Mouse (Mus musculus) embryonic stem cell, embryonic (primary cell): Measurements from ENCODE around the gene Ptprr.

Experiments used
- CTCF ChIA-PET, 4 experiments: fragments of 300-600 bp in 2 of 4; fragments of 350-600 bp in 2 of 4; sonication (Branson Sonifier 250); formaldehyde crosslinking; loops; one replicate each; lab custom pipeline; 2022; ENCODE audit warnings: inconsistent platforms in 2 of 4; lab: Charles Lee
- POLR2A ChIA-PET, 4 experiments: fragments of 300-600 bp in 2 of 4; fragments of 350-600 bp in 2 of 4; sonication (Branson Sonifier 250); formaldehyde crosslinking; loops; one replicate each; lab custom pipeline; 2022; ENCODE audit warnings: antibody characterized with exemption in 4 of 4, inconsistent platforms in 1 of 4; lab: Charles Lee

Gene Ptprr

DNA sequence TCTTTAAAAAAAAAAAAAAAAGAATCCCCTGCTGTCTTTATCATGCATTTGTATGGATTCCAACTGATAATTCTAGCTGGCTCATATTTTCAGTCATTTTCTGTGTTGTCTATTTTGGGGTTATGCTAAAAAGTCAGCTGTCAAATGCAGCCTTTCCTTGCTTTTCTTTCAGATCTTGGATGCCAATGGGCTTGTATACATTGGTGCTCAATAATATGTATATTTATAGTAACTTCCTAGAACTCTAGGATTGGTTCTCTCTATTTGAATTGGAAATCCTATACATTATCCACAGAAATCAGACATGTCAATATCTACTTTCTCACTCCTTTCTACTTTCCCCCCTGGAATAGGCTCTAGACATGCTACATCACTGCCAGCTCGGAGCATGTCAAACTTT, 90.7 kb downstream of the Ptprr start:
- CTCF ChIA-PET: interaction anchor here in 1 of 4 experiments (0.7 kb wide), 1 partner anchor 1042 kb away, joined by 3 read pairs; no protein-coding TSS in a partner anchor
- POLR2A ChIA-PET: no interaction called here

DNA sequence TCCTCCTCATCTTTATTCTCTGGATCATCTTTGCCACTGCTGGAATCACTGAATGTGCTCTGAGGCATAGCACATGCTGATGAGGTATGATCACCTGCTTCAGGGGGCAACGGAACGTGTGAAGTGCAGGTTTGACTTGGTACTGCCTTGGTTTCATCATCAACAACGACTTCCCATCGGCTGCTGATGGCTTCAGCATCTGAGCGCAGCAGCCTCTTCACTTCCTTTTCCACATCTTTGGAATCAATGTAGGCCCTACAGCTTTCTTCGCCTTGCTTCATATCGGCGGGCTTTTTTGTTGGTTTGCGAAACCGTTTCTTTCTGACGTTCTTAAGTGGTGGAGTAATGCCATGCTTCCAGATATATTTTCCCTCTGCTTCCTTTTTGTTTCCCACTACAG, 94.9 kb downstream of the Ptprr start:
- CTCF ChIA-PET: interaction anchor here in 2 of 4 experiments (0.5 to 0.7 kb wide), 2 partner anchors 95 to 969 kb away, joined by 4 to 7 read pairs; no protein-coding TSS in a partner anchor
- POLR2A ChIA-PET: no interaction called here

DNA sequence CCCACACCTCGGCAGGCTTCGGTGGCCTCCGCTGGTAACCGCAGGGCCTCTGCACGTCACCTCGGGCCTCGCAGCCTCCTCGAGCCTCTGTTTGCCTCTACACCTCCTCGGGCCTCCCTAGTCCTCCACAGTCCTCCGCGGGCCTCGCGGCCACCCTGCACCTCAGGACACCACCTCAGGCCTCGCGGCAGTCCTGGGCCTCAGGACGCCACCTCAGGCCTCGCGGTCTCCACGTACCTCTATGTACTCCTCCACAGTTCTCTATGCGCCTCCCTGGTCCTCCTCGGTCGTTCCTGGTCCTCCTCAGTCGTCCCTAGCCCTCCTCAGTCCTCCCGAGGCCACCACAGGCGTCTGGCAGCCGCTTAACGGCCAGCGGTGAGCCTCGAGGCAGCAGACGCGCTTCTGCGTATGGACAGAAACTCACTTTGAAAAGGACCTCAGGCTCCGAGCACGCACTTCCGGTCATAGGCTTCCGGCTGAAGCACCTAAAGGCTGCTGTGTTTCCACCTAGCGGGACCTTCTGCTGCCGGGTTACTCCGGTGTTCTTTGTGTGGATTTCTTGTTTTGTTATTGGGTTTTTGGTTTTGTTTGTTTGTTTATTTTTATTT, 96.0 kb downstream of the Ptprr start, which contains the start of gene 4933416C03Rik:
Gene 4933416C03Rik, minus strand, starts transcription at position 51 of the 608 bp plus-strand sequence.
- CTCF ChIA-PET: interaction anchor here in 1 of 4 experiments (1.1 kb wide), 1 partner anchor 96 kb away, joined by 12 read pairs; the partner anchor contains the start of gene Ptprr
- POLR2A ChIA-PET: no interaction called here

DNA sequence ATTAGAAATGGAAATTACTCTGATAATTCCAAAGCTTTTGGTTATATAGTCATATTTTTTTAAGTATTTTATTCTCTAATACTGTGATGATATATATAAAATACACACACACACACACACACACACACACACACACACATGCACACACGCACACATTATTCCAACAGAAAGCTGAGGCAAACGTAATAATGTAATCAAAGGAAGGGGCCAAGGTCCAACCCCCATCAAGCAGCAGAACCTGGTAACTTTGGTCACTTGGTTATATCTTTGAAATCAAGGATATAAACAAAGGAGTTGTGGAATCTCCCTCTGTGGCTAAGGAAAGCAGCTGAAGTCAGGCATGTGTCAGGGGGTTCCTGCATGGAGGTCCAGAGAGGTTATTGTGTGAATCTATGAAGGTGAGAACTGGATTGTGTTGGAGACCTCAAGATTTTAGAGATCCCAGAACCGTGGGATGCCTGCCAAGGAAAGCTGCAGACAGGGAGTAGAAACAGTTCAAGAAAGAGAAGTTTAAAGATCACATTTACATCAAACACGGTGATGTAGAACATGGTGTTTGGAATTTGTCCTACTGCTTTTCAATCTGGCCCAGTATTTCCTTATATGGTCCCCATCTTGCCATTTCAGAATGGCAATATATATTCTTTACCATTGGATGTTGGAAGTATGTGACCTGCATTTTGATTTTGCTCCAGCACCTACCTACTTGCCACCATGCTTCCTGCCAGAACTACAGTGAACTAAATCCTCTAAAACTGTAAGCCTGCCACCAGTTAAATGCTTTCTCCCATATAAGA, 98.1 kb downstream of the Ptprr start:
- POLR2A ChIA-PET: no interaction called here
- CTCF ChIA-PET: no interaction called here

DNA sequence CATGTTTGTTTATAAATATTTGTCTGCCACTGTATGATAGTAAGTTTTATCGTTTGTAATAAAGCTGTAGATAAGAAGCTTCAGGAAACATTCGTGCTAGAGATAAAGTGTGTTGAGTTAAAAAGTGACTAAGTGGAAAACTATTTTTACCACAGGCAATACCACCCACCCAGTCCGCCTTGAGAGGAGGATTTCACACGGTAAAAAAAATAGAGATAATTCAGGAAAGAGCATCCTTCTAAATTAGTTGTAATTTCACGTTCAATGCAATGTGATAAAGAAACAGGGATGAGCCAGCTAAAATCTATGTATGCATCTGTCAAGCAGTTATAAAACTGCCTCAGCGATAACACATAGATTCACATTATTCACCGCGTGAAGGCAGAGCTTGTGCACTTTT, 99.0 kb downstream of the Ptprr start:
- CTCF ChIA-PET: no interaction called here
- POLR2A ChIA-PET: no interaction called here

DNA sequence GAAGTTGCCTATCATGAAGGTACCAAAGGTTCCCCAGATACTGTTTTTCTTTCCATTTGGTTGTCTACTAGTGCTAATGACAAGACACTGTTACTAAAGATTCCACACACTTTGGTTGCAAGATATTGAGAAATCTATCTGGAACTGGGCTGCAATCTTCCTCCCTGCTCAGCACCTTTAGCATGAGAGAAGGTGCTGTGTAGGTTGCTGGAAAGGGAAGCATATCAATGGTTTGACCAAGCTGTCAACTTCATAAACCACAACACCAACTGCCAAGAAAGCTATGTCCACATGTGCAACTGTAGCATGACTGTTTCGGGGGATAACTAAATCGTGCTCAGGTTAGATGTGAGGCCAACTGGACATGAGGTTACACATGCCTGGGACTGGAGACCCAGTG, 103.5 kb downstream of the Ptprr start:
- POLR2A ChIA-PET: no interaction called here
- CTCF ChIA-PET: no interaction called here

DNA sequence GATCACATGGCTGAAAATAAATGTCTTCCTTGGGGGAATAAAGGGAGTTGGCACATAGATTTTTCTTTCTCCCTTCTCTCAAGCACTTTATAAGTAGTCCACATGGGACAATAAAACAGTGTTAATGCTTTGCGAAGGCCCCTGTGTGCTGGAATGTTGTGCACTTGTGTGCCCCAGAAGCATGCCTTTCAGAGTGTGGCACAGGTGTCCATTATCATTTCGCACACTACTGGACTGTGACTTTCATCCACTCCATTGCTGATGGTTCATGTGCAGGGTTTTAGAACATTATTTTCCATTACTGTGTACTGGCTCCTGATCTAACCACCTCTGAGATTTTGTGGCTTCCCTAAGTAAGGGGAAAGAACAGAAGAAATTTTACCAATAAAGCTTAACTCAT, 105.8 kb downstream of the Ptprr start:
- CTCF ChIA-PET: no interaction called here
- POLR2A ChIA-PET: no interaction called here

DNA sequence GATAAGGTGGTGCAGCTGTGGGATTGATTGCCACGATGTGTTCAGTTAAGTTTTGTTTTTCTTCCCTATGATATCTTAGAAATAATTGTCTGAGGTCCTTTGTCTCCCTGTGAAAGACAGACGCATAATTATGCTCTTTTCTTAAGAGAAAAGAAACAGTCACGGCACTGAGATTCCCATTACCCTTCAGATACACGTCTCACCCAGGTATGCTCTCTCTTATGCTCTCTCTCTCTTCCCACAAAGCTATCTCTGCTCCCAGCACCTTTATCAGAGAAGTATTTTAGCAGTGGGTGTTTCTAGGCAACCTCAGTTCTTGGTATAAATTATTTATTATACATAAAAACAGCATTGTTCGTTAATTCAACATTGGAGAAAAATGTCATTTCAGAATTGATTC, 107.4 kb downstream of the Ptprr start:
- CTCF ChIA-PET: no interaction called here
- POLR2A ChIA-PET: no interaction called here

DNA sequence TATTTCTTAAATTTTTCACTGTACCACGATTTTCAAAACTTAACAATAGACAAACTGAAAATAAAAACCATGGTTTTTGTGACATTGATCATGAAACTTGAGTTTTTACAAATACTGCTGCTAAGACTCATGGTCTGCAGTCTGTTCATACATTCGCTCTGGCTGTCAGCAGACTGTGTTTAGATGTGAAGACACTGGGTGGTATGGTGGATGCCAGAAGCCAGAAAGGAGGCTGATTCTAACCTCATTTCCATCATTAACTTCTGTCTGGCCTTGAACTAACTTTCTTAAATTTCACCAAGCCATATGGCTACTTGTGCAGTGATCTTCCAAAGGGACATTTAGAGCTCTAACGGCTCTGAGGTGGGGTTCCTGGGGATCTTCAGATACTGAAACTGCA, 112.4 kb downstream of the Ptprr start:
- CTCF ChIA-PET: no interaction called here
- POLR2A ChIA-PET: no interaction called here

DNA sequence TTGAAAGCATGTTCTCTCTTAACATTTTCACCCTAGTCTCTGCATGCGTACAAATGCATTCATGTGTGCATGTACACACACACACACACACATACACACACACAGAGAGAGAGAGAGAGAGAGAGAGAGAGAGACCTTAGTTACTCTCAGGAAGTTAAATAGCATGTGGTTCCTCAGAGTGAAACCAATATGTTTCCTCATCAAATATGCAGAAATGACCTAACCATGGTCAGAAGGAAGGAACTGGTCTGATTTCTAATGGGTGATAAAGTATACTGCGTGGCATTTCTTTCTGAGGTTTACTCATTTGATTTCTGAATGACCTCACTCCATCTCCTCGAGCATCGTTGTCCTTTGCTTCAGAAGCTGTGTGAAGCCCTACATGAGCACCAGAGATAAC, 113.2 kb downstream of the Ptprr start:
- ChIA-PET CTCF (no interaction called here), POLR2A (interaction anchor here in 1 of 4 experiments (0.7 kb wide), 1 partner anchor 141 kb away, joined by 6 read pairs; no protein-coding TSS in a partner anchor)

DNA sequence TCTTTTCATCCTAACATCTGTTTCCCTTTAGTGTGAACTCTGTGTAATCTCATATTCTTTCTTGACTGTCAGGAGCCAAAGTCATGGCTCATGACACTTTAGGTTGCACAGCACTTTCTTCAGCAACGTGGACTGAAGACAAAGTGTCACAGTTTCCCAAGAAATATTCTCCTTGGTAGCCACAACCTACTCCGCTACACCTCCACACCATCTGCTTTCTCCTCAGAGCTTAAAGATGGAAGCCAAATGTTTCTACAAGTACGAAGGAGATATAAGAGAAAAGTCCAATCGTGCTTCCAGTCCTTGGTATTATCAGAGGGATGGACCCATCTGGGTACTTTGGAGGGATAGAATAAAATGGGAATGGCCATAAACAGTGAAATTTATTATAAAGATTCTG, 114.2 kb downstream of the Ptprr start:
- POLR2A ChIA-PET: no interaction called here

DNA sequence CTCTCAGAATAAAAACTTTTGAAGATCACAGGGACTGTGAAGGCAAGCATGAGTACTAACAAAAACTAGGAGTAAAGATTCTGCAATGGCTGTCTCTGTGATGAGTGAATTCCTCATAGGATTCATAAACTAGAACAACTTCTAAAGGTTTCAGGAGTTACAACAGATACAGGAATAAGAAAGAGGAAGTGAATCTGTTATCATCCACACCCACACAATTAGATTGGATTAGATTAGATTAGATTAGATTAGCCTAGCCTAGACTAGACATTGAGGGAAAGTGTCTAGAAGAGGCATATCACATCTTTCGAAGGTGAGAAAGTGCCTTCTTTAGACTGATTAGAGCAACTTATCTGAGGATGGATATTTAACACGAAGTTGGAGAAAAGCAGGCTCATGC, 117.2 kb downstream of the Ptprr start:
- ChIA-PET POLR2A (no interaction called here), CTCF (interaction anchor here in 1 of 4 experiments (0.6 kb wide), 1 partner anchor 817 kb away, joined by 3 read pairs; no protein-coding TSS in a partner anchor)

More for the DNA sequence above, 114.2 kb downstream of the Ptprr start:
- CTCF ChIA-PET: no interaction called here

DNA sequence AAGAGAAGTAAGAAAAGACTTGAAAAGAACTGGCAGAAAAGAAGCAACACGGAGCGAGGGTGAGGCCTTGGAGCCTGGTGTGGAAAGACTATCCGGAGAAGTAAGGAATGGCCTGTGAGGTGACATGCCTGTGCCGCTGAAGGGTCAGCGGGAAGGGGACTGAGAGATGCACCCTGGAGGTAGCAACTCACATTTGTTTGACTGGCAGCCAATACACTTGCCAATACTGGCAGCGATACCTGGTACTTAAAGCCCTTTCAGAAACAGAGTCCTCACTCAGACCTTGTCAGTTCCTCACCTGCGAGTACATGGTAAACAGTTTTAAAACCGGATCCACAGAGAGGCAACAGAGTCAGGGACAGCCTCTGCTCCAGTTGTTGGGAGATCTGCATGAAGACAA, 122.2 kb downstream of the Ptprr start:
- CTCF ChIA-PET: no interaction called here
- POLR2A ChIA-PET: interaction anchor here in 1 of 4 experiments (0.7 kb wide), 1 partner anchor 1397 kb away, joined by 4 read pairs; no protein-coding TSS in a partner anchor

DNA sequence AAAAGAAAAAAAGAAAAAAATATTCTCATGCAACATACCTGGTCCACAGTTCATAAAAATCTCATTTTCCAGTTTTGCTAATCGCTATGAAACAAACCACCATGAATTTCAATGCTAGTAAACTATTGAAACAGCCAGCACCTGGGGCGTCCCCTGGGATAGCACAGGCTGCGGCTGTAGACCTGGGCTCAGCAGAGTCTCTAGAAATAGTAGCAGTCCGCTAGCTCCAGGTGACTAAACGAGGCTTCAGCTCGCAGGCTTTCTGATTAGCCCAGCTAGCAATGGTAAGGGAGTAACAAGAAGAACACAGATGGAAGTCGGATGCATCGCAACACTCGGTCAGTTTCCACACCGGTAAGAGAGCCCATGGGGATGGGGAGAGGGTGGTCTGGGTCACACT, 125.7 kb downstream of the Ptprr start:
- ChIA-PET CTCF (no interaction called here), POLR2A (no interaction called here)

DNA sequence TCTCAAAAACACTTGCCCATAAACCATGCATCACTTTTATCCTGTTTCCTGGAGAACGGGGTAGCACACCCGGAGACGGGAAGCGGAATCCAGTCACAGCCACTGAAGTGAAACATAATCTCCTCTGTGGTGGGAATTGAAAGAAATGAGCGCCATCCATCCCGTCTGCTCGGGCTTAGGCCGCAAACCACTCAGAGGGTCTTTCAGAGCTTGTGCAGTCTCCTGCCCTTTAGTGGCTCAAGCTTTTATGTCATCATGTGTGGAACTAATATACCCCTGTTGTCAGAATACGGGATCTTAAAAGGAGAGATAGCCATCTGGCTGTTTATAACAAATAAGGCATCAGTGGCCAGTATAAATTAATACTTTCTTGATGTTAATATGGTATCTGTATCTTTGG, 128.1 kb downstream of the Ptprr start:
- ChIA-PET POLR2A (no interaction called here), CTCF (no interaction called here)

DNA sequence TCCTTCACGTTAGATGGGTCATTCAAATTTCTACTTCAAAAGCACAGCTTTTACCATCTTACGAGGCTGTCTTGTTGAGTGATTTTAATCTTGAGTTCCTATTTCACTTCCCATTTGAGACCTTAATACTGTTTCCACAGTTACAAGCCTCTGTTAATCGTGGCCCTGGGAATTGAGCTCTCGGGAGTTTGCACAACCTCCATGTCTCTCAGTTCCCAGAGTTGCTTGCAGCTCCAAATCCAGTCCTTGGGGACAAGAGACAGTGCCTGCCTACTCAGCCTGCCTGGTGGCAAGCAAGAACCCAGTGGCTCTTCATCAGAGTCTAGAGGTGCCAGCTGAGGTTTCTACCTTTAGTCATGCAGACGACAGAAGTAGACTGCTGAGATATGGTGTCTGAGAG, 136.7 kb downstream of the Ptprr start:
- ChIA-PET CTCF (interaction anchor here in 1 of 4 experiments (2.0 kb wide), 1 partner anchor 42 kb away, joined by 10 read pairs; no protein-coding TSS in a partner anchor), POLR2A (no interaction called here)

DNA sequence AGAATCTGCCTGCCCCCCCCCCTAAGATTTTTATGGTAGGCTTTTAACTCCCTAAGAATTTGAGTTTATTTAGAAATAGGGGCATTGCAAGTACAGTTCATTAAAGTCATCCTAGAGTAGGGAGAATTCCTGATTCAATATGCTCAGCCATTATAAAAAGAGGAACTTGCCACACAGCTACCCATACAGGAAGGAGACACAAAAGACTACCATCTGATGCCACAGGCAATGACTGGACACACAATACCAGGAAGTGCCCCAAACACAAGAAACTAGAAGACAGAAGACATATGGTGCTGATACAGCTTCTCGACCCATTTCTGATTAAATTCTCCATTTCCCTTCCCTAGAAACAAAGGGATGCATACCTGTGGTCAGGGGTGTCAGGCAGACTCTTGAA, 138.7 kb downstream of the Ptprr start:
- CTCF ChIA-PET: interaction anchor here in 2 of 4 experiments (0.6 to 0.8 kb wide), 3 partner anchors 40 to 688 kb away, joined by 3 to 11 read pairs (median 3); no protein-coding TSS in a partner anchor
- POLR2A ChIA-PET: no interaction called here

DNA sequence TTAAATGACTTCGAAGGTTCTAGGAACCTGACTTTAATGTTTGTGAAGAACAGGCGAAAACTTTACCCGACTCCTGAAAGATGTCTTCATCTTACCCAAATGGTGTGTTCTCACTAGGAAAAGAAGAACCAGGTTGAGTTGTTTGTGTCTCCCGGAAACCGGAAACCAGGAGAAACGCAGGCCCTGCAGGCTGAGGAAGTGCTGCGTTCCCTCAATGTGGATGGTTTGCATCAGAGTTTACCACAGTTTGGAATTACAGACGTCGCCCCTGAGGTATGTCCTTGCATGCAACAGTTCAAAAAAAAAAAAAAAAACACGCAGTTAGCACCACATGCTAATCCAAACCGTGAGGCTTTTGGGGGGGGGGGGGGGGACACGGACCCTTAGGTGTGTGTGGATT, 144.3 kb downstream of the Ptprr start:
- CTCF ChIA-PET: no interaction called here
- POLR2A ChIA-PET: interaction anchor here in 1 of 4 experiments (0.6 kb wide), 1 partner anchor 281 kb away, joined by 4 read pairs; no protein-coding TSS in a partner anchor

DNA sequence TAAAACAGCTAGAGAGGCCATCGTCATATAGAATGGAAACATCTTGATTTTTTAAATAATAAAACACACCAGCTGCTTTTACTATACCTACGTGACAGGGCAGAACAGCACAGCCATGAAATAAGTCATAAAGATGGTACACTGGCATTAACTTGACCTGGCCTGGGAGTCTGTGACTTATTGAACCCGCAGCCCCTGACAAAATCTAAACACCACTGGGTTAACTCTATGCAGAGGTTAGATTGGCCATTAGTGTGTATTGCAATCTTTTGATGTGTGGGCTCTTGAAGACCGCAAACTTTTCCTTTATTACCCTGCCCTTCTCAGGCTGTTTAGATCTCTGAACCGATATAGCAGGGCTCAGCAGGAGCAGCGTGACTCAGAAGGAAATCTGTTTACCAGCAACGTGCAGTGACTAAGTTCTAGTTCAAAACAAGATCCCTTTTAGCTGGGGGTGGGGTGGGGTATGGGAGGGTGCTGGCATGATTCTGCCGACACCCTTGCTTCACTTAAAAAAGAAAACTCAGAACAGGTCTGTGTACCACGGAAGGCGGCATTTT, 157.4 kb downstream of the Ptprr start:
- POLR2A ChIA-PET: interaction anchor here in 2 of 4 experiments (0.6 kb wide), 2 partner anchors 14 to 24 kb away, joined by 4 to 9 read pairs; no protein-coding TSS in a partner anchor
- CTCF ChIA-PET: no interaction called here
